In genomic region chr10:96847433-96848165, GRCm38 (mm10) we compare ENCODE assay signal across 11 mouse cellular contexts.
DNase-seq lines count a peak whose midpoint lies in the region; ATAC-seq lines count a peak whose summit lies in the region.
"Had no signal": no experiment of that assay in that cellular context is flagged by ENCODE, and none has a peak within 500 bp of the region (broad histone marks: within the 10 kb centered on the region; RNA-seq: fewer than 3 reads in every experiment).

No protein-coding gene starts in this region.

- no peak overlapping the region for H3K4me2 ChIP-seq in heart, embryonic 11.5 days

- H3K4me3 ChIP-seq in heart, embryonic 11.5 days (ENCODE audit: low read depth, low read length) = no peak overlapping the region
- H3K4me3 ChIP-seq: limb, embryonic 10.5 days had no signal

- H3K27me3 ChIP-seq in heart, embryonic 11.5 days (ENCODE audit: control insufficient read depth, insufficient read depth, low read length) = no peaks in the 10 kb centered on the region

- WGBS in heart, embryonic 11.5 days (ENCODE audit: insufficient replicate concordance) = 73% methylated on average over 5 of the region's 5 CpGs

- ATAC-seq in frontal cortex, adult (ENCODE audit: low TSS enrichment) = 0 out of 2 replicates have a peak, but pooled peaks have one; percentile 34
- no peak for ATAC-seq in heart, embryonic 11.5 days (replicated peaks; ENCODE audit: insufficient number of reproducible peaks, low FRiP score, low TSS enrichment)
- ATAC-seq in granulocyte monocyte progenitor cell, adult 5-6 weeks (replicated peaks; ENCODE audit: poor library complexity, severe bottlenecking) = no peak; the same call in 1 of the 2 replicates

- no peaks in the 10 kb centered on the region for H3K4me1 ChIP-seq in heart, embryonic 11.5 days (ENCODE audit: control insufficient read depth, insufficient read depth, low read length)
- H3K4me1 ChIP-seq: limb, embryonic 10.5 days had no signal

- no peak for DNase-seq in frontal cortex, postnatal 14 days (ENCODE audit: low spot score in 2 of 2)
- DNase-seq in Muller cell, postnatal 12 days (ENCODE audit: inconsistent ontology term) = peak; percentile 94
- peak; percentile 83 for DNase-seq in cerebellum, adult 8-10 months
- peak; percentile 10 for DNase-seq in kidney, postnatal 10 days
- no peak for DNase-seq in lung, postnatal 25 days (ENCODE audit: low spot score)
- DNase-seq: right cerebral cortex, postnatal 4 days; thymus, adult 2 months had no signal

- H3K36me3 ChIP-seq in heart, embryonic 11.5 days (ENCODE audit: control insufficient read depth, insufficient read depth, low read length) = no peaks in the 10 kb centered on the region
- H3K36me3 ChIP-seq: limb, embryonic 10.5 days had no signal

- H3K27ac ChIP-seq in heart, embryonic 11.5 days (ENCODE audit: low read depth, low read length) = no peak overlapping the region
- H3K27ac ChIP-seq: limb, embryonic 10.5 days had no signal

- no peak overlapping the region for H3K9ac ChIP-seq in heart, embryonic 11.5 days (ENCODE audit: low read depth, low read length)

- no peaks in the 10 kb centered on the region for H3K9me3 ChIP-seq in heart, embryonic 11.5 days (replicated peaks; ENCODE audit: control insufficient read depth, low read length)
- H3K9me3 ChIP-seq: limb, embryonic 10.5 days had no signal

Comparison
In these comparisons a context has a peak if more than half of its experiments do, and no peak if none do; other contexts are left out.
1. DNase-seq: peak in Muller cell, postnatal 12 days (single experiment), cerebellum, adult 8-10 months (single experiment) and kidney, postnatal 10 days (single experiment); none in frontal cortex, postnatal 14 days (0 of 2) and lung, postnatal 25 days (single experiment).